Mouse (Mus musculus): ENCODE measurements around the gene Olfr1328.
"Not testable (repeated sequence)": the region's sequence is repeated elsewhere in the genome, so short reads cannot be mapped to it uniquely, and the experiment has no call there.

The Olfr1328 gene

GRCm38 (mm10) chr4:118938512-118938911 lies at the start of gene Olfr1328:
Gene Olfr1328 (minus strand): TSS chr4:118938612.
- no peak for DNase-seq (ENCODE audit: low spot score)

- no peak for DNase-seq (ENCODE audit: low spot score)
Observed at GRCm38 (mm10) chr4:118985291-118985690, 46.9 kb upstream of the Olfr1328 start.

- DNase-seq (ENCODE audit: low spot score) = no peak
Observed at GRCm38 (mm10) chr4:118973281-118973680, 34.9 kb upstream of the Olfr1328 start.

- no peak for DNase-seq (ENCODE audit: low spot score)
Observed at GRCm38 (mm10) chr4:118967711-118968110, 29.3 kb upstream of the Olfr1328 start.

DNA sequence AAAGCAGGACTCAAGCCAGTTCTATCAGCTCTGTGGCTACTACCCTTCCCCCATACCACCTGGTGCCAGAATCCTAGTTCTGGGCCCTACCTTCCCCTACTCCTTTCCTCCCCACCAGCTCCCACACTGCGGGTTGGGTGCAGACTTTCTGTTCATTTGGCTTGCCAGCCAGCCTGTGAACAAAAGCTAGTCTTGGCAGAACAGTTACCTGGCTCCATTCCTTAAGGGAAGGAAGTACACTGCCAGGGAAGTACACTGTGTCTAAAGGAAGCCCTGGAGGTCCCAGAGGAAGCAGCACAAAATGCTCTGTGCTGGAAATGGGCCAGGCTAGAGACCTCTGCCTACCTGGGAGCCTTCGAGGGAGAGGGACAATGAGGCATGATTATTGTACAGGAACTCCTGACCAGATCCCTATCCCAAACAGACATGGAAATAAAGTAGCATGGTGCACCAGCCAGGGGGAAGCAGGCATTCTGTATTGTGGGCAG lies 22.8 kb upstream of the Olfr1328 start, which contains the start of gene Lao1:
Gene Lao1 (plus strand): TSS at position 438 of the 488 bp plus-strand sequence.
- DNase-seq (ENCODE audit: low spot score) = peak; percentile 31

- DNase-seq (ENCODE audit: low spot score) = no peak
Observed at GRCm38 (mm10) chr4:118958812-118959211, 20.4 kb upstream of the Olfr1328 start.

GRCm38 (mm10) chr4:118931326-118931725 lies 7.1 kb downstream of the Olfr1328 start:
- not testable (repeated sequence) for DNase-seq (ENCODE audit: low spot score)

- DNase-seq (ENCODE audit: low spot score) = not testable (repeated sequence)
Observed at GRCm38 (mm10) chr4:118917365-118917764, 21.0 kb downstream of the Olfr1328 start, which contains the start of gene Olfr1329. Gene Olfr1329 (minus strand): TSS chr4:118917465.

DNA sequence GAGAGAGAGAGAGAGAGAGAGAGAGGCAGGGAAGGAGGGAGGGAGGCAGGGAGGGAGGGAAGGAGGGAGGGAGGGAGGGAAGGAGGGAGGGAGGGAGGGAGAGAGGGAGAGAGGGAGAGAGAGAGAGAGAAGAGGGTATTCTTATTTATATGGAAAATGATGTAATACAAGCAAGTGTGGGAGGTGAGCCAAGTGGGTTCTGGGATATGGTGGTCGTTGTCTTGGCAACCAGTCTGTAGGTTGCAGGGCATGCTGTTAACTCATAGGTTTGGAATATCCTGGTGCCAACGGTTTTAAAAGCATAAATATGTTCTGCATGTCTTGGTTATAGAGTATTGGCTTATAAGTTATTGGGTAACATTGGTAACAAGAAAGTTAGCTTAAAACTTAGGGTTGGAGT lies 36.4 kb downstream of the Olfr1328 start:
- DNase-seq (ENCODE audit: low spot score) = no peak

GRCm38 (mm10) chr4:118888297-118888696 lies 50.1 kb downstream of the Olfr1328 start, which contains the start of gene Olfr1330:
Gene Olfr1330 (plus strand): TSS chr4:118888597.
- no peak for DNase-seq (ENCODE audit: low spot score)

Data from layer of hippocampus, adult 11-12 months (tissue).